Mouse (Mus musculus): ENCODE results near the gene Gm4884. TPM values are rescaled to one million over a fixed set of nuclear protein-coding genes. Genes with fewer than 3 reads are reported as not detected.
"Not testable (repeated sequence)": the region's sequence is repeated elsewhere in the genome, so short reads cannot be mapped to it uniquely, and the experiment has no call there.

The Gm4884 gene
- not detected in 2 replicates for polyA plus RNA-seq (2016; fragmentation: Nextera tagmentation; extraction: Ambion mirVana)

DNA sequence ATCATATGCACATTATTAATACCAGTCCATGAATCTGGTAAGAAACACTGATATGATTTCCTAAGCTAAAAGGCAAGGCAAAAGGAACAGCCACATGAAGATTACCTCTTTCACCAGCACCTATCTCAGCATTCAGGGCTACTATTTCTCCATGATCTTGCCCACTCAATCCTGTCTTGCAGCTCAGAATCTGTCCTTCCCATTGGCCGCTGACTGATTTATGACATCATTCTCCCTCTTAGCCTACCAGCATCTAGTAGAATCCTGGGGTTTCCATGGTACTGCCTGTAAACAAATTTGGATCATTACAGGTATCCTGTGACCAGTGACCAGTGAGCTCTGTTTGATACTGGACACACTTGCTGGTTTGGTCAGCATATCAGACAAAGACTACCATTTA lies at the start of gene Gm4884:
Gm4884 (plus strand) TSS at position 301 of the 400 bp plus-strand sequence.
- H3K27me3 ChIP-seq (ENCODE audit: insufficient read depth, poor library complexity, severe bottlenecking); H3K4me1 ChIP-seq (replicated peaks); H3K9me3 ChIP-seq; H3K27ac ChIP-seq; DNase-seq (ENCODE audit: low spot score); H3K4me3 ChIP-seq; H3K36me3 ChIP-seq: not testable (repeated sequence)
- 100% methylated on average over 1 of the region's 1 CpGs for WGBS

DNA sequence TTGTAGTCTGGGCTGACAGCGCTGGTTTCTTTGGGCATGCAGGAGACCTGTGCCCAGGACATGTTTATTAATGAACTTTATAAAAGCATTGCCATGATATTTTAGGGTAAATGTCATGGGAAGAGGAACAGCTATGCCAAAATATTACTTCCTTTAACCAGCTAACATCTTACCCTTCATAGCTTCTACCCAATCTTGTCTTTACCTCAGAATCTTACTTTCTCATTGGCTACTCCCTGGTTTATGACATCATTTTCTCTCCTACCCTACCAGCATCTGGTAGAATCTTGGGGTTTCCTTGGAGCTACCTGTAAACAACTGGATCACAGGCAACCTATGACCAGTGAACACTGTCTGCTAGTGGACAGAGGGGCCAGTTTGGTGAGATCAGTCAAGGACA lies 45.3 kb upstream of the Gm4884 start, which contains the start of gene 4930433I11Rik:
4930433I11Rik (plus strand) TSS at position 301 of the 400 bp plus-strand sequence.
- 85% methylated on average over 1 of the region's 1 CpGs for WGBS
- no peak within 1 kb of the TSS for H3K4me3 ChIP-seq
- H3K27me3 ChIP-seq (ENCODE audit: insufficient read depth, poor library complexity, severe bottlenecking), result no peaks in the 10 kb centered on the region
- H3K27ac ChIP-seq, result no peak within 1 kb of the TSS
- no peaks in the 10 kb centered on the region for H3K36me3 ChIP-seq
- H3K4me1 ChIP-seq (replicated peaks), result no peaks in the 10 kb centered on the region
- no peaks in the 10 kb centered on the region for H3K9me3 ChIP-seq
- DNase-seq (ENCODE audit: low spot score), result no peak

DNA sequence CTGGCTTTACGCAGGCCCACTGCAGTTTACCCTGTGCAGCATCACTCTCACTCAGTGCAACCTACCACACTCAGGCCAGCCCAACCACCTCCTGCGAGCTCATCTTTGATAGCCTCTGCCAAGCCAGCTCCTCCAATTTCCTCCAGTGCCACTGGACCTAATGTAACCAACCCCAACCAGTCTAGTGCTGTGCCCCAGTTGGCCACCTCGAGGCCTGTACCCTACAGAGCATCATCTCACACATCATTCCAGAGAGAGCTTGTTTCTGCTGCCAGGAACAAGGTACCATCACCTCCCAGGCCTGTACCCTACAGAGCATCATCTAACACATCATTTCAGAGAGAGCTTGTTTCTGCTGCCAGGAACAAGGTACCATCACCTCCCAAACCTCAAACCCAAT lies 11.5 kb downstream of the Gm4884 start:
- H3K27me3 ChIP-seq (ENCODE audit: insufficient read depth, poor library complexity, severe bottlenecking); DNase-seq (ENCODE audit: low spot score); H3K36me3 ChIP-seq; H3K4me1 ChIP-seq (replicated peaks); H3K27ac ChIP-seq; H3K4me3 ChIP-seq: not testable (repeated sequence)
- peaks cover 20% of the 10 kb centered on the region for H3K9me3 ChIP-seq
- 78% methylated on average over 3 of the region's 3 CpGs for WGBS

Other genes with a start within 250 kb of the Gm4884 start
- gene Vstm2b, start 134.4 kb upstream of the Gm4884 start, polyA plus RNA-seq (2016; fragmentation: Nextera tagmentation; extraction: Ambion mirVana), result 7.4 and 9.0 TPM in 2 replicates
- not detected in 2 replicates for gene 4930433I11Rik, start 45.2 kb upstream of the Gm4884 start, polyA plus RNA-seq (2016; fragmentation: Nextera tagmentation; extraction: Ambion mirVana)
- not detected in 2 replicates for gene Gm5592, start 121.1 kb downstream of the Gm4884 start, polyA plus RNA-seq (2016; fragmentation: Nextera tagmentation; extraction: Ambion mirVana)

Data from hindbrain, embryonic 10.5 days (tissue).